Mouse (Mus musculus): ENCODE results near the gene Abhd14a. TPM values are rescaled to one million over a fixed set of nuclear protein-coding genes. Genes with fewer than 3 reads are reported as not detected.
A peak's percentile ranks its signal among the peaks of the same experiment; 100 is the strongest.

The Abhd14a gene
- total and polyA plus RNA-seq, 3 experiments = 18.7 to 33.2 (median 21.8) TPM

DNA sequence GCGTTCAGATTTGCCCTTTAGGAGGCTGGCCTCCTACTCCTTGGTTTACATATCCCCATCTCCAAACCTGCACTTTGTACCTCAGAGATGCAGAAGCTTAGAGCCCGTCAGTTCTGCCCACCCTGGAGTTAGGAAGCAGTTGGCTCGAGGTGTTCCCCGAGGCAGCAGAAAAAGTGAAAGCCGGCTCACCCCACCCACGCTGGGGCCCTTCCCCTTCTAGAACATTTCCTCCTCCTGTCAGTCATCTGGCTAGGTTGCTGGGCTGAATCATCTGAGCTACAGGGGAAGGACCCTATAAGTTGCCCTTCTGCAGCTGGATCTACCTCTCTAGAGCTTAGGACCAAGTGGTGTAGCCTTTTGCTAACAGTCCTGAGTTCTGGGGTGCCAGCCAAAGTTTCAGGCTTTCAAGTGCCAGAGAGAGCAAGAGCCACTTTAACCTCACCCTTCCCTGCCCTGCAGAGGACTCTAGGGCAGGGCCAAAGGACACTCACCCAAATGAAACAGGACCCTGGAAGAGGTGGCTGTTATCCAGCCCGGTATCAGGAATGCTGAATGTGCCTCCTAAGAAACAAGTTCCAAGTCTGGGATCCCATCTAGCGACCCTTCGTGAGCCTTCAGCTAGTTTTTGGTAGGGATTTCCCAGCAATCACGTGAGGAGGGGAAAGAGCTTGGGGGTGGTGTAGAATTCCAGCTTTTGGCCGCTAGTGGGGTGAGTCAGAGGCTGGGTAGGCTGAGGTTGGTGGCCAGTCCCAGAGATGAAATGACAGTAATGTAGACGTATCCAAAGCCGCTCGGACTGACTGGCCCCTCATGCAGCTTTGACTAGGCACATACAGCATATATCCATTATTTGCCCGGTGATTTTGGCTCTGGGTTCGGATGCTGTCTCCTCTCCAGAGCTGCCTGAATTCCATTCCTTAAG, 28.8 kb upstream of the Abhd14a start:
- DNase-seq = peak; percentile 77 to 84
- Histone ChIP-seq H3K27me3 (ENCODE audit: control insufficient read depth, insufficient read depth, low read length) (no peaks in the 10 kb centered on the region), H3K79me2 (replicated peaks; ENCODE audit: control insufficient read depth, insufficient read depth, low read length) (no peaks in the 10 kb centered on the region), H3K36me3 (ENCODE audit: control insufficient read depth, insufficient read depth, low read length) (no peaks in the 10 kb centered on the region), H3K27ac (peak overlapping the region; percentile 96), H3K4me1 (ENCODE audit: control insufficient read depth, insufficient read depth, low read length) (peaks cover 13% of the 10 kb centered on the region), H3K9ac (ENCODE audit: low read depth, low read length) (peak overlapping the region; percentile 54), H3K4me3 (peak overlapping the region; percentile 47)
- WGBS = 8% methylated on average over 16 of the region's 16 CpGs
- TF ChIP-seq EP300 (IDR thresholded peaks at IDR 0.05; ENCODE audit: insufficient read depth, low read depth, low read length) (no peak), CTCF (IDR thresholded peaks at IDR 0.05) (no peak), POLR2A (IDR thresholded peaks at IDR 0.05; ENCODE audit: insufficient read depth, low read depth, low read length) (peak; percentile 53; the same call in 1 of the 2 replicates)
- intact Hi-C loops (cut with DNase I) = loop anchor here (1.0 to 5.0 kb wide), 5 partner anchors 28 to 189 kb away; partner anchors contain the start of genes Dusp7 and Rpl29

- no peaks in the 10 kb centered on the region for H3K79me2 ChIP-seq (replicated peaks; ENCODE audit: control insufficient read depth, insufficient read depth, low read length)
- H3K4me3 ChIP-seq = peak within 1 kb of the TSS; percentile 47
- H3K27ac ChIP-seq = peak within 1 kb of the TSS; percentile 96
- peaks cover 13% of the 10 kb centered on the region for H3K4me1 ChIP-seq (ENCODE audit: control insufficient read depth, insufficient read depth, low read length)
- H3K36me3 ChIP-seq (ENCODE audit: control insufficient read depth, insufficient read depth, low read length) = no peaks in the 10 kb centered on the region
- DNase-seq = no peak
- WGBS = 76% methylated on average over 10 of the region's 10 CpGs
- TF ChIP-seq CTCF (IDR thresholded peaks at IDR 0.05) (no peak), POLR2A (IDR thresholded peaks at IDR 0.05; ENCODE audit: insufficient read depth, low read depth, low read length) (no peak), EP300 (IDR thresholded peaks at IDR 0.05; ENCODE audit: insufficient read depth, low read depth, low read length) (no peak)
- intact Hi-C loops (cut with DNase I) = loop anchor here (1.0 to 5.0 kb wide), 5 partner anchors 27 to 188 kb away; partner anchors contain the start of genes Dusp7 and Rpl29
- H3K27me3 ChIP-seq (ENCODE audit: control insufficient read depth, insufficient read depth, low read length) = no peaks in the 10 kb centered on the region
- peak within 1 kb of the TSS; percentile 54 for H3K9ac ChIP-seq (ENCODE audit: low read depth, low read length)
Observed at GRCm38 (mm10) chr9:106475663-106476001, 28.2 kb upstream of the Abhd14a start, which contains the start of gene Rrp9. Gene Rrp9, plus strand, starts transcription at chr9:106475963.

GRCm38 (mm10) chr9:106475046-106475445, 27.6 kb upstream of the Abhd14a start:
- Histone ChIP-seq H3K36me3 (ENCODE audit: control insufficient read depth, insufficient read depth, low read length) (no peaks in the 10 kb centered on the region), H3K27me3 (ENCODE audit: control insufficient read depth, insufficient read depth, low read length) (no peaks in the 10 kb centered on the region), H3K4me3 (peak overlapping the region; percentile 47), H3K27ac (peak overlapping the region; percentile 96), H3K4me1 (ENCODE audit: control insufficient read depth, insufficient read depth, low read length) (peaks cover 13% of the 10 kb centered on the region), H3K9ac (ENCODE audit: low read depth, low read length) (peak overlapping the region; percentile 32; the same call in 1 of the 2 replicates), H3K79me2 (replicated peaks; ENCODE audit: control insufficient read depth, insufficient read depth, low read length) (no peaks in the 10 kb centered on the region)
- DNase-seq = peak; percentile 53 to 54
- intact Hi-C loops (cut with DNase I) = loop anchor here (5.0 kb wide), 3 partner anchors 108 to 188 kb away; partner anchors contain the start of gene Dusp7
- TF ChIP-seq CTCF (IDR thresholded peaks at IDR 0.05) (no peak), EP300 (IDR thresholded peaks at IDR 0.05; ENCODE audit: insufficient read depth, low read depth, low read length) (no peak), POLR2A (IDR thresholded peaks at IDR 0.05; ENCODE audit: insufficient read depth, low read depth, low read length) (no peak)
- 52% methylated on average over 7 of the region's 7 CpGs for WGBS

GRCm38 (mm10) chr9:106474456-106474855, 27.0 kb upstream of the Abhd14a start:
- Histone ChIP-seq H3K4me3 (peak overlapping the region; percentile 47; the same call in 1 of the 2 replicates), H3K27ac (peak overlapping the region; percentile 96), H3K79me2 (replicated peaks; ENCODE audit: control insufficient read depth, insufficient read depth, low read length) (no peaks in the 10 kb centered on the region), H3K4me1 (ENCODE audit: control insufficient read depth, insufficient read depth, low read length) (peaks cover 13% of the 10 kb centered on the region), H3K36me3 (ENCODE audit: control insufficient read depth, insufficient read depth, low read length) (no peaks in the 10 kb centered on the region), H3K9ac (ENCODE audit: low read depth, low read length) (peak overlapping the region; percentile 49; the same call in 1 of the 2 replicates), H3K27me3 (ENCODE audit: control insufficient read depth, insufficient read depth, low read length) (no peaks in the 10 kb centered on the region)
- intact Hi-C loops (cut with DNase I) = no loop called here
- TF ChIP-seq POLR2A (IDR thresholded peaks at IDR 0.05; ENCODE audit: insufficient read depth, low read depth, low read length) (no peak), CTCF (IDR thresholded peaks at IDR 0.05) (peak; percentile 82), EP300 (IDR thresholded peaks at IDR 0.05; ENCODE audit: insufficient read depth, low read depth, low read length) (peak; percentile 70; the same call in 1 of the 2 replicates)
- DNase-seq = peak; percentile 77
- WGBS = 6% methylated on average over 6 of the region's 6 CpGs

GRCm38 (mm10) chr9:106473753-106474105, 26.3 kb upstream of the Abhd14a start:
- no peaks in the 10 kb centered on the region for H3K79me2 ChIP-seq (replicated peaks; ENCODE audit: control insufficient read depth, insufficient read depth, low read length)
- peak in 1 of 2 experiments; percentile 27 for DNase-seq
- no peaks in the 10 kb centered on the region for H3K27me3 ChIP-seq (ENCODE audit: control insufficient read depth, insufficient read depth, low read length)
- H3K4me3 ChIP-seq = no peak overlapping the region
- WGBS = 72% methylated on average over 5 of the region's 5 CpGs
- H3K4me1 ChIP-seq (ENCODE audit: control insufficient read depth, insufficient read depth, low read length) = peaks cover 13% of the 10 kb centered on the region
- intact Hi-C loops (cut with DNase I) = no loop called here
- peak overlapping the region; percentile 96; the same call in 1 of the 2 replicates for H3K27ac ChIP-seq
- H3K9ac ChIP-seq (ENCODE audit: low read depth, low read length) = no peak overlapping the region
- no peaks in the 10 kb centered on the region for H3K36me3 ChIP-seq (ENCODE audit: control insufficient read depth, insufficient read depth, low read length)
- no peak for TF ChIP-seq EP300 (IDR thresholded peaks at IDR 0.05; ENCODE audit: insufficient read depth, low read depth, low read length)
- no peak for TF ChIP-seq POLR2A (IDR thresholded peaks at IDR 0.05; ENCODE audit: insufficient read depth, low read depth, low read length)
- TF ChIP-seq CTCF (IDR thresholded peaks at IDR 0.05) = no peak
